Comparison of ENCODE assay signal across 24 mouse cellular contexts in the genomic region with DNA sequence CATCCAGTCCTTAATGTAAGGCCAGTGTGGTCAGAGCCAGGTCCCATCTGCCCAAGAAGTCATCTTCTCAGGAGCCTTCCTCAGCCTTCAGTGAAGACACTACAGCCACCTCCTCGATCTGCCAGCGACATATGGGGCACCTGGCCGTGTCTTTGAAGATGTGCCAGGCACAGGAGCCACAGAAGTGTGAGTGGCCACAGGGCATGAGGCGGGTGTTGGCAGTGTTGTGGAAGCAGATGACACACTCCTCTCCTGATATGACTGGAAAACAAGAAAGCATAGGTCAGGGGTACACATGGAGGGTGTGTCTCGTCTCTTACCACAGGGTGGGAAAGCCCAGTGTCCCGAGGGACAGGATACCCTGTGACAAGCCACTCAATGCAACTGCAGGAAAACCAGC. TPM values are rescaled to one million over a fixed set of nuclear protein-coding genes. Genes with fewer than 3 reads are reported as not detected.
DNase-seq lines count a peak whose midpoint lies in the region; ATAC-seq lines count a peak whose summit lies in the region.
"Had no signal": no experiment of that assay in that cellular context is flagged by ENCODE, and none has a peak within 500 bp of the region (broad histone marks: within the 10 kb centered on the region; RNA-seq: fewer than 3 reads in every experiment).

No protein-coding gene starts in this region.

- intact Hi-C loops in heart, postnatal 14 days (cut with DNase I), result loop anchor here (10.0 kb wide), 1 partner anchor 201 kb away; the partner anchor contains the start of gene Hs6st1

- H3K4me2 ChIP-seq in heart, embryonic 11.5 days, result no peak overlapping the region
- H3K4me2 ChIP-seq: hindbrain, embryonic 14.5 days; limb, embryonic 15.5 days; lung, embryonic 14.5 days; neural tube, embryonic 15.5 days had no signal

- H3K27ac ChIP-seq in heart, embryonic 11.5 days (ENCODE audit: low read depth, low read length), result no peak overlapping the region
- H3K27ac ChIP-seq: forebrain, embryonic 10.5 days; hindbrain, embryonic 14.5 days; limb, embryonic 15.5 days; liver, embryonic 14.5 days; neural tube, embryonic 15.5 days had no signal

- no peaks in the 10 kb centered on the region for H3K9me3 ChIP-seq in heart, embryonic 11.5 days (replicated peaks; ENCODE audit: control insufficient read depth, low read length)
- H3K9me3 ChIP-seq: forebrain, embryonic 10.5 days; limb, embryonic 15.5 days; neural tube, embryonic 15.5 days had no signal

- H3K36me3 ChIP-seq in heart, embryonic 11.5 days (ENCODE audit: control insufficient read depth, insufficient read depth, low read length), result no peaks in the 10 kb centered on the region
- H3K36me3 ChIP-seq: forebrain, embryonic 10.5 days; limb, embryonic 15.5 days; neural tube, embryonic 15.5 days had no signal

- H3K9ac ChIP-seq in heart, embryonic 11.5 days (ENCODE audit: low read depth, low read length), result no peak overlapping the region
- H3K9ac ChIP-seq: hindbrain, embryonic 14.5 days; limb, embryonic 15.5 days; liver, embryonic 14.5 days; lung, embryonic 14.5 days; neural tube, embryonic 15.5 days had no signal

- DNase-seq in cerebellum, postnatal 4 days (ENCODE audit: low spot score in 2 of 2), result no peak
- peak; percentile 48 for DNase-seq in CD4-positive helper T cell, adult 2 months (ENCODE audit: low read depth, low spot score)
- DNase-seq in cerebellum, adult 18-20 months, result peak; percentile 88 to 93
- peak; percentile 85 to 91 for DNase-seq in cerebellum, postnatal 14 days
- DNase-seq in adrenal gland, adult 2 months, result no peak
- no peak for DNase-seq in heart, postnatal 14 days
- DNase-seq: adrenal gland, postnatal 36 days; gastrocnemius, postnatal 25 days; heart, adult 18-20 months; heart, postnatal 36 days; kidney, postnatal 36 days; layer of hippocampus, adult 9-11 months; lung, embryonic 14.5 days; thymus, postnatal 14 days had no signal

- 78% methylated on average over 6 of the region's 6 CpGs for WGBS in heart, embryonic 11.5 days (ENCODE audit: insufficient replicate concordance)

- peak; percentile 94 for ATAC-seq in cerebellum, adult (ENCODE audit: insufficient number of reproducible peaks, low FRiP score, low TSS enrichment)
- no peak for ATAC-seq in heart, embryonic 11.5 days (replicated peaks; ENCODE audit: insufficient number of reproducible peaks, low FRiP score, low TSS enrichment)
- ATAC-seq: intestine, embryonic 16.5 days; midbrain, embryonic 16.5 days had no signal

- H3K27me3 ChIP-seq in heart, embryonic 11.5 days (ENCODE audit: control insufficient read depth, insufficient read depth, low read length), result peaks cover 11% of the 10 kb centered on the region; the same call in 1 of the 2 replicates

- H3K4me1 ChIP-seq in heart, embryonic 11.5 days (ENCODE audit: control insufficient read depth, insufficient read depth, low read length), result peaks cover 18% of the 10 kb centered on the region

- H3K4me3 ChIP-seq in heart, embryonic 11.5 days (ENCODE audit: low read depth, low read length), result no peak overlapping the region
- H3K4me3 ChIP-seq: forebrain, embryonic 10.5 days; limb, embryonic 15.5 days; myocyte; neural tube, embryonic 15.5 days had no signal

RNA-seq across cellular contexts. Expression of gene Neurl3, which starts 8.2 kb away (rescaled TPM):
- 1 to 10 TPM; 4.3 to 9.5 TPM for total RNA-seq in adrenal gland, adult 2 months (2021)
- 6.3 and 7.6 TPM in 2 replicates for polyA plus RNA-seq in adrenal gland, adult 2 months (2012; rRNA removed)
- total RNA-seq in heart, postnatal 14 days (2021), result 1 to 10 TPM; 2.6 to 2.9 TPM
- 1.9 and 2.6 TPM in 2 replicates for polyA plus RNA-seq in heart, embryonic 11.5 days (2014; fragmentation: Nextera tagmentation; extraction: Ambion mirVana)

RNA-seq across cellular contexts. Expression of gene Uggt1, which starts 21.8 kb away (rescaled TPM):
- total RNA-seq in adrenal gland, adult 2 months (2021), result 10 to 100 TPM; 39.4 to 48.5 TPM
- 7.6 and 9.9 TPM in 2 replicates for polyA plus RNA-seq in adrenal gland, adult 2 months (2012; rRNA removed)
- 10 to 100 TPM; 26.5 to 30.9 TPM for total RNA-seq in heart, postnatal 14 days (2021)
- 60.6 and 61.9 TPM in 2 replicates for polyA plus RNA-seq in heart, embryonic 11.5 days (2014; fragmentation: Nextera tagmentation; extraction: Ambion mirVana)

RNA-seq across cellular contexts. Expression of gene Arid5a, which starts 41.2 kb away (rescaled TPM):
- total RNA-seq in adrenal gland, adult 2 months (2021), result 1 to 10 TPM; 5.2 to 5.9 TPM
- polyA plus RNA-seq in adrenal gland, adult 2 months (2012; rRNA removed), result 4.1 and 5.3 TPM in 2 replicates
- 10 to 100 TPM in 1 of 2 experiments, 1 to 10 TPM in 1; 9.1 to 11.4 TPM for total RNA-seq in heart, postnatal 14 days (2021)
- 5.6 and 8.1 TPM in 2 replicates for polyA plus RNA-seq in heart, embryonic 11.5 days (2014; fragmentation: Nextera tagmentation; extraction: Ambion mirVana)

Comparison
In these comparisons a context has a peak if more than half of its experiments do, and no peak if none do; other contexts are left out.
1. DNase-seq: peak in CD4-positive helper T cell, adult 2 months (single experiment), cerebellum, adult 18-20 months (2 of 2) and cerebellum, postnatal 14 days (2 of 2); none in cerebellum, postnatal 4 days (0 of 2), adrenal gland, adult 2 months (single experiment) and heart, postnatal 14 days (0 of 2).